Mouse (Mus musculus): ENCODE results near the gene Spen.
"Not testable (repeated sequence)": the region's sequence is repeated elsewhere in the genome, so short reads cannot be mapped to it uniquely, and the experiment has no call there.

Spen gene

GRCm38 (mm10) chr4:141538408-141539212 lies at the start of gene Spen:
Spen (minus strand) TSS chr4:141538597.
- peak; percentile 95 for DNase-seq

GRCm38 (mm10) chr4:141583919-141584318 lies 45.5 kb upstream of the Spen start:
- no peak for DNase-seq

GRCm38 (mm10) chr4:141581051-141581450 lies 42.7 kb upstream of the Spen start:
- no peak for DNase-seq

GRCm38 (mm10) chr4:141578833-141579232 lies 40.4 kb upstream of the Spen start:
- DNase-seq: no peak

GRCm38 (mm10) chr4:141576877-141577276 lies 38.5 kb upstream of the Spen start:
- no peak for DNase-seq

GRCm38 (mm10) chr4:141576404-141576803 lies 38.0 kb upstream of the Spen start:
- DNase-seq: no peak

GRCm38 (mm10) chr4:141574789-141575702 lies 36.6 kb upstream of the Spen start:
- DNase-seq: peak; percentile 77

GRCm38 (mm10) chr4:141573359-141573966 lies 35.1 kb upstream of the Spen start:
- no peak for DNase-seq

GRCm38 (mm10) chr4:141572668-141573358 lies 34.4 kb upstream of the Spen start:
- DNase-seq: no peak

- DNase-seq: no peak
Observed at GRCm38 (mm10) chr4:141571934-141572333, 33.5 kb upstream of the Spen start.

- no peak for DNase-seq
Observed at GRCm38 (mm10) chr4:141571337-141571739, 32.9 kb upstream of the Spen start.

GRCm38 (mm10) chr4:141570821-141571220 lies 32.4 kb upstream of the Spen start:
- DNase-seq: no peak

- DNase-seq: no peak
Observed at GRCm38 (mm10) chr4:141570004-141570403, 31.6 kb upstream of the Spen start.

GRCm38 (mm10) chr4:141568966-141569365 lies 30.6 kb upstream of the Spen start:
- DNase-seq: no peak

GRCm38 (mm10) chr4:141567174-141567573 lies 28.8 kb upstream of the Spen start:
- DNase-seq: not testable (repeated sequence)

- DNase-seq: no peak
Observed at GRCm38 (mm10) chr4:141566187-141566586, 27.8 kb upstream of the Spen start.

GRCm38 (mm10) chr4:141565325-141565724 lies 26.9 kb upstream of the Spen start:
- no peak for DNase-seq

GRCm38 (mm10) chr4:141564660-141565059 lies 26.3 kb upstream of the Spen start:
- DNase-seq: no peak

- DNase-seq: no peak
Observed at GRCm38 (mm10) chr4:141564209-141564608, 25.8 kb upstream of the Spen start.

GRCm38 (mm10) chr4:141562281-141562680 lies 23.9 kb upstream of the Spen start:
- no peak for DNase-seq

GRCm38 (mm10) chr4:141561331-141561919 lies 23.0 kb upstream of the Spen start:
- DNase-seq: not testable (repeated sequence)

- peak; percentile 78 for DNase-seq
Observed at GRCm38 (mm10) chr4:141559898-141560263, 21.5 kb upstream of the Spen start.
